Mouse (Mus musculus) liver, embryonic 14.5 days (tissue): Measurements from ENCODE around the gene Jph3.

Experiments
- CTCF ChIP-seq: IDR thresholded peaks from 2 replicates; pipeline ENCODE4 v1.5.1; 2016; ENCODE audit warnings: antibody characterized with exemption, low read depth, control low read depth
- EP300 ChIP-seq: IDR thresholded peaks from 2 replicates; pipeline ENCODE4 v1.6.1; 2016; ENCODE audit warnings: antibody characterized with exemption, low read depth

DNA sequence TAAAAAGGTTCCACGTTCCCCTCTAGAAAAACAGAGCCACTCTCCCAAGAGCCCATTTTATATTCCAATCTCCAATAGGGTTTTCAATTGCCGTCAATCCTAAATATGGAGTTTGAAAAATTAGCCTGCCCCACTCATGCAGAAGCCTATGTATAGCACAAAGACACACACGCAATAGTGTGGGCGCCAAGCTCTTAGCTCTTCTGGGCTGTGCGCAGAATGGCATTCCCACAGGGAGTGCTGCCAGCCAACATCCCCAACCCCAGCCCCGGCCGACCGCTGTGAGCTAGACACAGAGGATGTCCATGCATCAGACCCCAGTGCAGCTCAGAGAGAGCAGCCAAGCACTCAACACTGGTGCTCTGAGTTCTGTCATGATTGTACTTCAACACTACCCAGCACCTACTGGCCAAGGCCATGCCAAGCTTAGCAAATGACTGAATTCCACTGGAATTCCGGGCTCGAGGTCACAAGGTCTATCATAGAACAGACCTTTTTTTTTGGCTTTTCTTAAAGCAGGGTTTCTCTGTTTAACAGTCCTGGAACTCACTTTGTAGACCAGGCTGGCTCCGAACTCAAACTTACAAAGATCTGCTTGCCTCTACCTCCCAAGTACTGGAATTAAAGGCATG lies 80.2 kb downstream of the Jph3 start:
- TF ChIP-seq CTCF (no peak), EP300 (no peak)
